Mouse (Mus musculus) layer of hippocampus, postnatal 14 days (tissue): Measurements from ENCODE around the gene Dlgap1. TPM values are rescaled to one million over a fixed set of nuclear protein-coding genes. Genes with fewer than 3 reads are reported as not detected.
A peak's percentile ranks its signal among the peaks of the same experiment; 100 is the strongest.

ENCODE experiments used
- DNase-seq, 2 experiments: peaks; one replicate each; pipeline ENCODE4 v3.0.0; 2021 to 2022; ENCODE audit warnings: low spot score in 2 of 2, mixed read lengths in 1 of 2
- total RNA-seq, 2 experiments: library from RNA; stranded (reverse); gene quantifications; 2 replicates each; pipeline ENCODE4 v1.2.3; 2021

Gene Dlgap1
- total RNA-seq, 2 experiments from 2014 or later: 370 to 411 TPM

DNA sequence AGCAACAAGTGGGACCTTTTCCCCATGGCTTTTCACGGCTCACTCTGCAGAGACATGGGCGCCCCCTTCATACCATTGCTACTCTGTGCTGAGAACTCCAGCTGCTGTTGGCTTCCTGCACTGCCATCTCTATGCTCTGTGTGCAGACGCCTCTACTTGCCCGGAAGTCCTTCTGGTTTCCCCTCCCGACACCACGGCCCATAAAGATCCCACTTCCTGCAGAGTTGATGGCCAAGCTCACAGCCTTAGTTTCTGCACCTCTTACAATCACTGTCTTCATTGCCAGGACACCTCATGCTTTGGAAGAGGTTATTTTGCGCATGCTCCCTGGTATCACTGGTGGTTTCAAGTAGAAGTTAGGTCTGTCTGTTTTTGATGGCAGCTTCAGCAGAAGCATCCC is 486.2 kb downstream of the Dlgap1 start:
- no peak for DNase-seq

DNA sequence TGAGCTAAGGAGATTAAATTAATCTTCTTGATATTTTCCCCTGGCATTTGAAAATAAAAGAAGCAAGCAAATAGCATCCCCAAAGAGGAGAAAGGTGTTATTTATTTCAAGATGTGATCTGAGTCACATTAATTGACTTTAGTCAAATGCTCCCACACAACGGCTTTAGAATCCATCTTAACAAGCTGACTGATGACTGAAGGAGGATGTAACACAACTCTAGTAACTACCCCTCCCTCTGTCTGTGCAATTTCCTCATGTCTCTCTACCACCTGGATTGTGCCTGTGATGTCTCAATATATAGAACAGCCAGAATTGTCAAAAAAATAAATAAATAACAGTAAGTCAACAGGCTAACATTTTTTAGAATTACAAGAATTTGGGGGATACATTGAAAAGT is 488.2 kb downstream of the Dlgap1 start:
- no peak for DNase-seq

DNA sequence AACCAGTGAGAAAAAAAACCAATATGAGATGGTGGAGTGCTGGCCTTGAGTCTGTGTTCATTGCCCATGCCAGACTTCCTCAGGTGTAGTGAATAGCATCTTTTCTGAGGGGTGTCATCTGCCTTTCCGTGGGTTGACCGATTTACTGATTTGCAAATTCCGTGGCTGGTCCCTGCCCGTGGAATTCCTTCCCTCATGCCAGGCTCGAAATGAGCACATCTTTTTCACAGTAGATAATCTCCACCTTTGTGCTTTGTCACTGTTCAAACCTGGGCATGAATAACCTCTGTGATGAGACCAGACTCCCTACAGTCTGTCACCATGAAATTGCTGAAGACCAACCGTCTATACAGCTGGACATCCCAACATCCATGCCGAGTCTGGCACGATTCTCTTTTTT is 493.4 kb downstream of the Dlgap1 start:
- no peak for DNase-seq

DNA sequence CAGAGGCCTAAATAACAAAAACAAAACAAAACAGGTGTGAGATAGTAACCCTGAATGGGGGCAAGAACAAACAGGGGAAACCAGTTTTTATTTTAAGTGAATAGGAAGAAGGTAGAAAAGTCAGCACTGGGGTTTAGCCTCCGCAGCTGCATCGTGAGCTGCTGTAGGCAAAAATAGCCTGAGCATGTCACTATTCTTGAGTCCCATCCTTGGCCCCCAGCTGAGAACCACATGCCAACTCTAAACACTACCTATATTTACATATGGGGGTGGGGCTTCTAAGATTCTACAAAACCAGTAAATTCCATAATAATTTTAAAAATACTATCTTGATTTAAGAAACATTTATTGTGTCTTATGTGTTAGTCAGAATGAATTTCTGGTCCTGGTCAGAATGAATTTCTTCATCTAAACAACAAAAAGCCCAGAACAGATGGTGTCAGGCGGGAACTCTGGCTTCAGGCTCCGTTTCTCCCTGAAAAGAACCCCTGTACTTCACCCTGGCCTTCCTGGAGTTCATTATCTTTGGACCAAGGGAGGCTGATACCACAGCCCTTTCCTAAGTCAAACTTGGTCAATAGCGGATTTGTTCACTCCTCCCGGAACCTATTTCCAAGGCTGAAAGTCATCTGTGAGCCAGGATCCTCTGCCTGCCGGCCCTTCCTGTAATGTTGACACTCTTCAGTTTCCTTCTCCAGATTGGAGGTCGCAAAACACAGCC is 494.1 kb downstream of the Dlgap1 start:
- DNase-seq: no peak

DNA sequence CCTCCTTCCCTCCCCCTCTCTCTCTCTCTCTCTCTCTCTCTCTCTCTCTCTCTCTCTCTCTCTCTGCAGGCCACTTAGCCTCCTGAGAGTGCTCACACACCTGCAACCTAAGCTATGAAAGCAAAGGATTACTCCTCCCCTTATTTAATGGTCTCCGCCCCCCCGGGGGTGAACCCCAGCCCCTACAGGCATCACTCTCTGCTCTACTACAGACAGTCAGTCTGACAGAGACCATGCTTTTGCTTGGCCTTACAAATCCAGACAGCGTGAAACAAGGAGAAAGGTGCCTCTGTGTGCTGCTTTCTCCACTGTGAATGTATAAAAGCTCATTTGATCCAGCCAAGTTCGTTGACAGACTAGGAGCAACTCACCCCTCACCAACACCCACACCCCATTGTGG is 497.5 kb downstream of the Dlgap1 start:
- no peak for DNase-seq

DNA sequence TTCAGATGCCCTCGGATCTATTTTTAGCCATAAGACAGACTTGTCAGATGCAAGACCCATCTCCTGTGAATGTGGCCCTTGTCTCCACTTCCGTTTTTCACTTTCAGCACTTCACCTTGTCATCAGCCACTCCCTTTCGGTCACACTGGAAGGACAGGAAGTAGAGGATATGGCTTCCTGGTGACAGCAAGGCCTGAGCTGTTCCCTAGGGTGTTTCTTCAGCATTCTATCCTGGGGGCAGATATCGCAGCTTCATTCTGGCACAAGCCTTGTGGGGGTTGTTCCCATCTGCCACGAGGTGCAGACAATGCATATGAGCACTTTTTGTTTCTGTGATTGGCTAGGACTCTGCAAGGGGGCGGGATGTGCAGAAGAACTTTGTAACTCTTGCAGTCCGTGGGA is 502.1 kb downstream of the Dlgap1 start:
- DNase-seq: peak in 1 of 2 experiments; percentile 64

DNA sequence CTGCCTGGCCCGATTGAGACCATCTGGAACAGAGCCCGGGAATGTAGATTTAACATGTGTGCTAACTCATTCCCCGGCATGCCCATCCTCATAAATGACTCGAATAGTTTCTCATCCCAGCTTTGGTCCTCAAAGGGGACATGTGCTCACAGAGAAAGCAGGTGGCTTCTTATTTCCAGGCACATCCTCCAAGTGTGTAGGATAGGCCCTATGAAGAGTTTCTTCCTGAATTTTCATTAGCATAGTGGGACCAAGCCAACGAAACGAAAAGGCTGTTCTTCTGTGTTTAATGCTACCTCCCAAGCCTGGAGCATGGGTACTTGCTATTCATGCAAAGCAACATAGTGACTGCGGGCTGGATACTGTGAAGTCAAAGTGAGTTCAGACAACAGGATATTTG is 503.3 kb downstream of the Dlgap1 start:
- DNase-seq: no peak

DNA sequence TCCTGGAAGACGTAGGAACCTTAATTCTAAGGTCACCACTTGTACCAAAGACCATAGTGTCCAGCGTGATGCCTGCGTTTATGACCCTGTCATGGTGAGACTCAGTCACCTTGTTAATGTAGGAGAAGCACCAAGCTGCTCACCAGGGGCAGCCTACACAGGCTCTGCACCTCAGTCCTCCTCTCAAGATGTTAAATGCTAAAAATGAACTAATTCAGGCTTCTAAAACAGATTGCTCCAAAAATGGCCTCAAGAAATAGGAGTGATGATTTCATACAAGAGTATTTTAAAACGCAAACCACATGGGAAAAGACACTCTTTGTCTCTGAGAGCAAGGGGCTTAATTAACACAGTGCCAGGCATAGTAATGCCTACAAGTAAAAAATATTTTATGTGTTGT is 505.0 kb downstream of the Dlgap1 start:
- no peak for DNase-seq

DNA sequence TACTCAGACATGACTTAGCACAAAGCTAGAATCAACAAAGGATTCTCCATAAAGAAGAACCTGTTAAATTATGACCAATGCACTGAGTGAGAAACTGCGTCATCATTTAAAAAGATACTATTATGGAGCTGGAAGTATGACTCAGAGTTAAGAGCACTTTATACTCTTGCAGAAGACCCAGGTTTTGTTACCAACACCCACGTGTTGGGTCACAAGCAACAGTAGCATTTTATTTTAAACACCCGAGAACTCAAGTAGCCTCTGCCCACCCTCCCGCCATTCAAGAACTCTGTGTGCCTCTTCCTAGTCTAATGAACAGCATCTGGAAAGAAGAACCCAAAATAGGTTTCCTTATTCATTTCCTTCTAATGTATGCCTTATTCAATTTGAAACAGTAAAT is 514.8 kb downstream of the Dlgap1 start:
- DNase-seq: no peak

DNA sequence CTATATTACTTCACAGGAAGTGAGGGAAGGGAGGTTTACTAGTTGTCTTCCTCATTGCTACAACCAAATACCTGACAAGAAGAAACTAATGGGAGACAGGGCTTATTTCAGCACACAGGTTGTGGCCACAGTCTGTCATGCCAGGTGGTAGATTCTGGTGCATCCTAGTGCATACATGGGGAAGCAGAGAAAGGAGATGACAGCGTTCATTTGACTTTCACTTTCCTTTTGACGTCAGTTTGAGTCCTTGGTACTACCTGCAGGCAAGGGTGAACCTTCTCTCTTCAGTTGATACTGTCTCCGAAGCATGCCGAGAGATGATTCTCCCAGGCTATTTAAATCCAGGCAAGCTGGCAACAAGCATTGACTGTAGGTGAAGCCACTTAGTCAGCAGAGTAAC is 516.8 kb downstream of the Dlgap1 start:
- DNase-seq: no peak

DNA sequence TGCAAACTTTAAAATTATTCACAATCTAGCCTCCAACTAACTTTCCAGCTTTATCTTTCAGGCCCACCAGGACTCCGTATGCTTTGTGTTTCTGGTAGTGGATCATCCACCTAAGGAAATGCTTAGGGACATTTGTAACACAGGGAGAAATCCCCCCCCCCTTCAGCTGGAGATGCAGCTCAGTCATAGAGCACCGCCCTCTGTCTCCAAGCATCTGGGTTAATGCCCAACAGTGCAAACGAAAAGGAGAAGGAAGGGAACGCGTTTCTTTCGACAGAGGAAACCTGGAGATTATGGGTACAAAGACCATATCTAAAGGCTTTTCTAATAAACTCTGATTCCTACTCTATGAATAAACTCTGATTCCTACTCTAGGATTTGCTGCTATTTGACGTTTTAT is 517.4 kb downstream of the Dlgap1 start:
- DNase-seq: no peak

DNA sequence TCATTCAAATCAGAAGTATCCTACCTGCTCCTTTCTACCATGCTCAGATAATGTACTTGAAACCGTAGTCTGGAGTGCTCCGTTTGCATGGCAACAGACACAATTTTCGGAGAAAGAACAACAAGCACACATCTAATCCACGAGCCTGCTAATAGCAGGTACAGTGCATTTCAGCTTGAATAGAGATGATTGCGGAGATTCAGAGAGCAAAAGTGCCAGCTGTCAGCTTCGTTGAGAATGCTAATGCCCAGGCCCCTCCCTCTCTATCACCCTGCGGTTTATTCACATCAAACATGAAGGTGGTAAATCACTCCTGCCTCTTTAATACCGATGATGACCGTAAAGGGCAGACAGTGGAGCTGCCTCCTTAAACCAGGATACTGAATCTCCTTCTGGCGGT is 518.0 kb downstream of the Dlgap1 start:
- DNase-seq: no peak

DNA sequence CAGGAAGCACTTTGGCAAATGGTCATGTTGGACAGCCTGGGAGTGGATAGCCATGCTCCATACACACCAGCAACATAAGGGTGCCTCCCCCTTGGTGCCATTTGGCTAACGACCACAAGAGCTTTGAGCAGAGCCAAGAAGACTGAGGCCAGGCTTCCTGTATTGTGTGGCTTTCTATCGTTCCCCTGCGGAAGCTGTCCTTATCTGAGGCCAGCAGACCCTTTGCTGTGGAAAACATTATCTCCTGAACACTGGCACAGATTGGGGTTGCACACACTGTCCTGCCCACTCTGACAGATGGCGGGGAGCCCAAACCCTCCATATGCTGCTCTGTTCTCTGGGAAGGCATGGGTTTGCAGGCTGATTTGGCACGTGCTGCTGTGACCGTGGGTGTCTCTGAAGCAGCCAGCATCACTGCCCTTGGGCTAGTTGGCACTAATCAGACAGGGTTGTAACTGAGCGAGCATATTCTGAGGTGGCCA is 520.0 kb downstream of the Dlgap1 start:
- DNase-seq: peak; percentile 79 to 93

DNA sequence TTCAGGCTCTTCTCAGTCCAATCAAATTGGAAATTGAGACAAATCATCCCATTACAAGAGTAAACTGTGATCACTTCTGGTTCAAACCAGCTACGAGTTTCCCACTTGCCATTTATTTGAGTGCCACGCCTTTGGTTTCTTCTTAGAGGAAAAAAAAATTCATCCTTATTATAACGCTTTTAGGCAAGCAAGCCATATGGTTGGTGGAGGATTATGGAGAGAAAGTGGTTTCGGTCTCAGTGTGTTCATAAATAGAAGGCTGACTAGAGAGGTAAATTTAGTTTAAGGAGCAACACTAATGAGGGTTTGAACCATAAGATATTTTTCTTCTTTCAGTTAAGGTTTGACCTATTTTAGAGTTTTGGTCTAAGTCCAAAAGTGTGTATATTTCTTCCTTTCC is 522.7 kb downstream of the Dlgap1 start:
- no peak for DNase-seq

DNA sequence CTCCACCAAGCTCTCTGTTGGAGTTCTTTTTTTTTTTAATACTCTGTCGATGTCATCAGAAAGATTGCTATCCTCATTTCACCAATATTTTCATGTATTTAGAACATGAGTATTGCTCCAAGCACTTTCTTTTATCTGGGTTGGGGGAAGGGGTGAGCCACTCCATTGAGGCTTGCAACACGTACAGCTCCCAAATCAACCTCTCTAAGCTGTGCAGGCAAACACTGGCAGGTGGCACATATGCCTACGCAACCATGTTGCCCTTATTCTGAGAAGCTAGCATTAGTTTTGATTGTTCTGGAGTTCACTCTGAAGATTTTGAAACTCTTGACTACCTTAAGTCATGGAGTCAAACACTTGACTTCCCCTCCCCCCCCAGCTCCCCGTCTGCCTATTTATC is 525.5 kb downstream of the Dlgap1 start:
- DNase-seq: no peak

DNA sequence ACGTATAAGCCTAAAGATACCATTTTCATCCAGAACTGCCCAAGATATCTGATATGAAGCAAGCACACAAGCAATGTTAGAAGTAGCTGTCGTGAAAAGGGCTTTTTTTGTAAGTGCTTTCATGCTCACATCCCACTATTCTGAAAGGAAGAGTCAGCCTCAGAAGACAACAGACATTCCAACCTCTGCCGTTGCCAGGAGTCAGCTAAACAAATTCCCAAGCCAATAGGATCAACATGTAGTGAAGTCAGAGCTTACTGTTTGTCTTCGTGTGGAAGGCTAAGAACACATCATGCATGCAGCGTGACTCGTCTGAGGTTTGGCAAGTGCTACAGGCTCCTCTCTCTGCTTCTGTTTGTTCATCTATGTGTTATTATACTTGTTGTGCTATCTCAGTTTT is 529.4 kb downstream of the Dlgap1 start:
- DNase-seq: no peak

DNA sequence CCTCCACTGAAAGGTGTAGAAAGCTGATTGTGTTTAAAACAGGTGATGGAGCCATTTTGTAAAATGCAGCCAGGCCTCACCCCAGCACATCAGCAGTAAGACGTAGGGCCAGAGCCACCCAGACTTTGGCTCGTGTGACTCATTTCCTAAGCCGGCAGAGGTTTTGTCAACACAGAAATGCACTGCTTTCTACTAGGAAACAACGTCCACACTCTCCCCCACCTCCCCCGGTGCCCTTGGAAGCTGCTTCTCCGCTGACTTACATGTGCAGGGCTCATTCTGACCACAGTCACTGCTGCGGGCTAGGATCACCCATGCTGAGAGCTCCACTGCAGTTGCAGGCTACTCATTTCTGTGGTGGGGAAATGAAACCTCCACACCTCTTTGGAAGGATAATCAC is 533.1 kb downstream of the Dlgap1 start:
- no peak for DNase-seq

DNA sequence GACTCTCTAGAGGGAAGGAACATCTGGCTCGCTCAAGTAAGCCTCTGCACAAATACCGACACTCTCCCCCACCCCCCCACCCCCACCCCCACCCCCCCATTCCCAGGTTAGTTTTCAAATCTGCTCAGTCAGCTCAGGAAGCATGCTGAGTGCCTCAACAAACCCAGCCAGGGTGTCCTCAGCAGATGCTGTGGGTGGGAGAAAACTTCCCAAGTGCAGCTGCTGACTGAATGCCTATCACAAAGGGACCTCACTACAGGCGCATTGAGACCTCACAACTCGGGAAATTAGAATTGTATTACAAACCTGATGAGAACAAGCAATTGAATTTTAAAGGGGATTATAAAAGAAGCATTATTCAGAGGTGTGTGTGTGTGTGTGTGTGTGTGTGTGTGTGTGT is 538.9 kb downstream of the Dlgap1 start:
- no peak for DNase-seq

DNA sequence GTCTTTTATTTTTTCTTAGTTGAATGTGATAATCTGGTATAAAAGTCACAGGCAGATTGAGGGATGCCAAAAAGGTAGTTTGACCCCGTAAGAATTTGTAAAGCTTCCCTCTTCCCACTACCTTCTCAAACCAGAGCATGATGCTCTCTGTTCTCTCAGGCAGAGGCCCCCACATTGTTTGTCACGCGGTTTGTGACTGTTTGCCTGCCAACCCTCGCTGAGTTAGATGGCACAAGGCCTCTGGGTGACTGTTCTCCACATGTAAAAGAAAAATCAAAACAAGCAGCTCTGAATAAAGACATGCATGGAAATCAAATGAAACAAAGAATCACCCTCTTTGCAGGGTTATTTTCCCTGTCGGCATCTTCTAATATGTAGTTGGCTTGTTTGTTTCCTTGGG is 541.6 kb downstream of the Dlgap1 start:
- peak in 1 of 2 experiments; percentile 55 for DNase-seq

DNA sequence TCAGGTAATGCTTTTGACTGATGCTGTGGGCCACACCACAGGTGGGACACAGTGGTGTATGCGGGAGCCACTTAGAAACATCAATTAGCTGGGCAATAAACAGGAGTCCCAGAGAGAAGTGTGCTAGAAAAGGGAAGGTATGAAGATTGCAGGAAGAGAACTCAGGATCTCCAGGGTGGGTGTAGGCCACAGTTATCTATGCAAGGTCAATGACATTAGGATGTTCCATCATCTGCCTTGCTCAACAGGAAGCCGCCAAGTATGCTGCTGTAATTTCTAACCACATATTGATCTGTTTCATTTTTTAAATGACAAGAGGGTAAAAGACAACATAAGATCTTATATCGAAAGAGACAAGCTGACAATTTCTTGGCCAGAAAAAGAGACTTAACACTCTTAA is 542.5 kb downstream of the Dlgap1 start:
- DNase-seq: no peak

DNA sequence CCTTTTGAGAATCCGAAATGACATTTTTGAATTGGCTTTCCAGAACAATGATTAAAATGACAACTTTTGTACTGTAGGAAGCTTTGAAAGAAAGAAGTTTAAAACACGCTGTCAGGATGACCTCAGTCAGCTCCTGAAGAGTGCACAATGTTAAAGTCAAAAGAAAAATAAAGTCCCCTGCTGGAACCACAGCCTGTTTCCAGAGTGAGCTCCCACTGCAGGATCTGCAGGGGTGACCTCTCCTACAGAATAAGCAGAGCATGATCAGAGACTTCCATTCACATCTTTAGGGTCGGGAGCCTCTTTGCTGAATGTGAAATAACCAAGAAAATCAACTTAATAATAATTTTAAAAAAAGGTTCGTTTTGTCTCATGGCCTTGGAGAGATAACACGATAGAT is 544.9 kb downstream of the Dlgap1 start:
- no peak for DNase-seq

DNA sequence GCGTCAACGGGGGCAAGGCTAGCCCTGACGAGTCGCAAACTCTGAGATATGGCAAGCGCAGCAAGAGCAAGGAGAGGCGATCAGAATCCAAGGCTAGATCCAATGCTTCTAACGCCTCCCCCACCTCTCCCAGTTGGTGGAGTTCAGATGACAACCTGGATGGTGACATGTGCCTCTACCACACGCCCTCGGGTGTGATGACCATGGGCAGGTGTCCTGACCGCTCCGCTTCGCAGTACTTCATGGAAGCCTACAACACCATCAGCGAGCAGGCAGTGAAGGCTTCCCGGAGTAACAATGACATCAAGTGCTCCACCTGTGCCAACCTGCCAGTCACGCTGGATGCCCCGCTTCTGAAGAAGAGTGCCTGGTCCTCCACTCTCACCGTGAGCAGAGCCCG is 547.6 kb downstream of the Dlgap1 start:
- no peak for DNase-seq

DNA sequence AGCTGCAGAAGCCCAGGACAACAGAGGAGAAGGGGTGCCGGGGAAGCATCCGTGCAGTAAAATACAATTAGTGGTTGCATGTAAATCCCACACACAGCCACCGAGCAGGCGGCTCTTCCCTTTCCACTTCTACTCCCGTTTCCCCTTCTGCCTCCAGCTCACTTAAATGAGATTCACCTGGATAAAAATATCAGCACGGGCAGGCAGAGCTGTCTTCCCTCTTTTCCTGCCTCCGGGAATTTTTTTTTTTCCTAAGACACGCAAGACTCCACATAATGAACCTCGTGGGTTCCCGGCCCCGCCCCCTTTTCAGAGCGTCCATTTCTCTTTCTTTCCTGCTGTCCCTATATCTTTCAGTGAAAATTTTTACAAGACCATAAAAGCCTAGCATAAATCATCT is 548.5 kb downstream of the Dlgap1 start:
- no peak for DNase-seq
